12 mouse cellular contexts compared by ENCODE assay signal in the genomic region with DNA sequence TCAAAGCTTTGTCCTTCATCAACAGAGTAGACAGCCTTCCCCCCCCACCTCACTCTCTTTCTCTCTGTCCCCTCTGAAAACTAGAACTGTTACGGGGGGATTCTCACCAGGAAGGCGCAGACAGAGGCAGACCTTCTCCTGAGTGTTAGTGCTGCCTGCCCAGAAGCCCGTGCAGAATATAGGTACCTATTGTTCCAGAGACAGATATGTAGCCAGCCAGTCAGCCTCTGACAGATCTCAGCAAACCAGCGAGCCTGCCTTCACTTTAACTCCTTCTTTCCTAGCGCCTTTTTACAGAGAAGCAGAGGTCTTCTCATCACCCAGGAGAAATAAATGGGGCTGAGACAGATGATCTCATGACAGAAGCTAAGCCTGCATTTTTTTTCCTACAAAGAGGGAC.
DNase-seq lines count a peak whose midpoint lies in the region; ATAC-seq and TF ChIP-seq lines count a peak whose summit lies in the region.
"Had no signal": no experiment of that assay in that cellular context is flagged by ENCODE, and none has a peak within 500 bp of the region (broad histone marks: within the 10 kb centered on the region; RNA-seq: fewer than 3 reads in every experiment).

No protein-coding gene starts in this region.

- WGBS in kidney, postnatal 0 days, result 40% methylated on average over 5 of the region's 5 CpGs
- 26% methylated on average over 5 of the region's 5 CpGs for whole genome bisulfite sequencing in embryonic facial prominence, embryonic 14.5 days
- WGBS in hindbrain, postnatal 0 days, result 11% methylated on average over 5 of the region's 5 CpGs
- 6% methylated on average over 5 of the region's 5 CpGs for WGBS in neural tube, embryonic 14.5 days
- WGBS in lung, postnatal 0 days, result 23% methylated on average over 5 of the region's 5 CpGs

- H3K4me2 ChIP-seq in kidney, postnatal 0 days (ENCODE audit: low read length), result 0 out of 2 replicates have a peak overlapping the region, but pooled peaks have one; percentile 21
- peak overlapping the region; percentile 19 for H3K4me2 ChIP-seq in embryonic facial prominence, embryonic 14.5 days (ENCODE audit: low read depth, low read length)
- peak overlapping the region; percentile 72 for H3K4me2 ChIP-seq in hindbrain, postnatal 0 days (ENCODE audit: low read depth, low read length)
- H3K4me2 ChIP-seq in neural tube, embryonic 14.5 days (ENCODE audit: low read depth, low read length), result peak overlapping the region; percentile 55; the same call in 1 of the 2 replicates
- no peak overlapping the region for H3K4me2 ChIP-seq in lung, postnatal 0 days (replicated peaks; ENCODE audit: low read depth, low read length)

- H3K36me3 ChIP-seq in kidney, postnatal 0 days (ENCODE audit: insufficient read depth, low read length), result no peaks in the 10 kb centered on the region
- H3K36me3 ChIP-seq in embryonic facial prominence, embryonic 14.5 days (ENCODE audit: control insufficient read depth, insufficient read depth, low read length), result no peaks in the 10 kb centered on the region
- H3K36me3 ChIP-seq in hindbrain, postnatal 0 days (ENCODE audit: insufficient read depth, low read length), result no peaks in the 10 kb centered on the region
- H3K36me3 ChIP-seq in neural tube, embryonic 14.5 days (ENCODE audit: control insufficient read depth, insufficient read depth, low read length), result no peaks in the 10 kb centered on the region
- no peaks in the 10 kb centered on the region for H3K36me3 ChIP-seq in lung, postnatal 0 days (ENCODE audit: insufficient read depth, low read length)

- DNase-seq in kidney, postnatal 0 days (ENCODE audit: low spot score), result no peak
- no peak for DNase-seq in kidney, adult 8-10 months
- DNase-seq in embryonic facial prominence, embryonic 14.5 days (ENCODE audit: low spot score), result peak; percentile 15
- peak; percentile 68 for DNase-seq in hindbrain, postnatal 0 days (ENCODE audit: low spot score)
- DNase-seq in adrenal gland, postnatal 25 days, result no peak
- no peak for DNase-seq in lung, postnatal 0 days (ENCODE audit: low spot score)
- no peak for DNase-seq in layer of hippocampus, postnatal 10 days (ENCODE audit: low spot score in 2 of 2)
- DNase-seq: heart, postnatal 36 days; layer of hippocampus, adult 9-11 months; thymus, postnatal 36 days had no signal

- no peak for ATAC-seq in kidney, postnatal 0 days (replicated peaks; ENCODE audit: low FRiP score, low read depth)
- no peak for ATAC-seq in embryonic facial prominence, embryonic 14.5 days (ENCODE audit: low read depth)
- peak; percentile 71 for ATAC-seq in hindbrain, postnatal 0 days
- ATAC-seq in neural tube, embryonic 14.5 days (ENCODE audit: low read depth), result peak; percentile 83
- no peak for ATAC-seq in lung, postnatal 0 days
- ATAC-seq: activated CD4-positive, CD25-positive, alpha-beta regulatory T cell, adult 4 months had no signal

- no peak overlapping the region for H3K9ac ChIP-seq in kidney, postnatal 0 days (ENCODE audit: low read depth, low read length)
- no peak overlapping the region for H3K9ac ChIP-seq in embryonic facial prominence, embryonic 14.5 days (ENCODE audit: low read depth, low read length)
- H3K9ac ChIP-seq in hindbrain, postnatal 0 days (replicated peaks; ENCODE audit: low read length), result peak overlapping the region; percentile 88
- peak overlapping the region; percentile 94 for H3K9ac ChIP-seq in neural tube, embryonic 14.5 days (replicated peaks; ENCODE audit: low read depth, low read length)
- no peak overlapping the region for H3K9ac ChIP-seq in lung, postnatal 0 days (replicated peaks; ENCODE audit: low read depth)

- TF ChIP-seq EP300 in lung, postnatal 0 days (IDR thresholded peaks at IDR 0.05), result no peak

- H3K9me3 ChIP-seq in kidney, postnatal 0 days (replicated peaks; ENCODE audit: low read length), result no peaks in the 10 kb centered on the region
- no peaks in the 10 kb centered on the region for H3K9me3 ChIP-seq in embryonic facial prominence, embryonic 14.5 days (ENCODE audit: control insufficient read depth, low read length)
- H3K9me3 ChIP-seq in hindbrain, postnatal 0 days (ENCODE audit: low read length), result no peaks in the 10 kb centered on the region
- no peaks in the 10 kb centered on the region for H3K9me3 ChIP-seq in neural tube, embryonic 14.5 days (ENCODE audit: control insufficient read depth, low read length)
- H3K9me3 ChIP-seq in lung, postnatal 0 days (ENCODE audit: low read length), result no peaks in the 10 kb centered on the region

- no peaks in the 10 kb centered on the region for H3K27me3 ChIP-seq in kidney, postnatal 0 days (ENCODE audit: insufficient read depth, low read length)
- peaks cover 26% of the 10 kb centered on the region for H3K27me3 ChIP-seq in embryonic facial prominence, embryonic 14.5 days (replicated peaks; ENCODE audit: control insufficient read depth, insufficient read depth, low read length)
- no peaks in the 10 kb centered on the region for H3K27me3 ChIP-seq in hindbrain, postnatal 0 days (ENCODE audit: insufficient read depth, low read length)
- no peaks in the 10 kb centered on the region for H3K27me3 ChIP-seq in neural tube, embryonic 14.5 days (ENCODE audit: control insufficient read depth, insufficient read depth, low read length)
- peaks cover 4% of the 10 kb centered on the region; the same call in 1 of the 2 replicates for H3K27me3 ChIP-seq in lung, postnatal 0 days (replicated peaks; ENCODE audit: insufficient read depth, low read length)

- no peak for TF ChIP-seq CTCF in kidney, postnatal 0 days (IDR thresholded peaks at IDR 0.05; ENCODE audit: low read depth)
- TF ChIP-seq CTCF in hindbrain, postnatal 0 days (IDR thresholded peaks at IDR 0.05; ENCODE audit: low read depth), result no peak
- no peak for TF ChIP-seq CTCF in lung, postnatal 0 days (IDR thresholded peaks at IDR 0.05)

- no peaks in the 10 kb centered on the region for H3K4me1 ChIP-seq in kidney, postnatal 0 days (replicated peaks; ENCODE audit: insufficient read depth, low read length)
- peaks cover 10% of the 10 kb centered on the region; the same call in 1 of the 2 replicates for H3K4me1 ChIP-seq in embryonic facial prominence, embryonic 14.5 days (ENCODE audit: control insufficient read depth, insufficient read depth, low read length)
- H3K4me1 ChIP-seq in hindbrain, postnatal 0 days (ENCODE audit: insufficient read depth, low read length), result no peaks in the 10 kb centered on the region
- 0 out of 2 replicates have a peak, but pooled peaks cover 8% of the 10 kb centered on the region for H3K4me1 ChIP-seq in neural tube, embryonic 14.5 days (ENCODE audit: control insufficient read depth, insufficient read depth, low read length)
- peaks cover 7% of the 10 kb centered on the region; the same call in 1 of the 2 replicates for H3K4me1 ChIP-seq in lung, postnatal 0 days (ENCODE audit: insufficient read depth, low read depth, low read length)

- no peak overlapping the region for H3K4me3 ChIP-seq in kidney, postnatal 0 days (replicated peaks; ENCODE audit: low read depth, low read length)
- H3K4me3 ChIP-seq in embryonic facial prominence, embryonic 14.5 days (ENCODE audit: low read depth, low read length), result peak overlapping the region; percentile 19; the same call in 1 of the 2 replicates
- peak overlapping the region; percentile 67 for H3K4me3 ChIP-seq in hindbrain, postnatal 0 days (ENCODE audit: low read length)
- peak overlapping the region; percentile 70 for H3K4me3 ChIP-seq in neural tube, embryonic 14.5 days (ENCODE audit: low read depth, low read length)
- no peak overlapping the region for H3K4me3 ChIP-seq in lung, postnatal 0 days (ENCODE audit: low read depth, low read length)

- H3K27ac ChIP-seq in kidney, postnatal 0 days, result no peak overlapping the region
- no peak overlapping the region for H3K27ac ChIP-seq in embryonic facial prominence, embryonic 14.5 days (replicated peaks; ENCODE audit: low read depth, low read length)
- H3K27ac ChIP-seq in hindbrain, postnatal 0 days, result peak overlapping the region; percentile 89
- peak overlapping the region; percentile 85 for H3K27ac ChIP-seq in neural tube, embryonic 14.5 days (ENCODE audit: low read depth, low read length)
- H3K27ac ChIP-seq in lung, postnatal 0 days (ENCODE audit: low read length), result no peak overlapping the region

Comparison
In these comparisons a context has a peak if more than half of its experiments do, and no peak if none do; other contexts are left out.
1. ATAC-seq: peak in hindbrain, postnatal 0 days (single experiment) and neural tube, embryonic 14.5 days (single experiment); none in kidney, postnatal 0 days (single experiment), embryonic facial prominence, embryonic 14.5 days (single experiment) and lung, postnatal 0 days (single experiment).
2. DNase-seq: peak in embryonic facial prominence, embryonic 14.5 days (single experiment) and hindbrain, postnatal 0 days (single experiment); none in kidney, postnatal 0 days (single experiment), kidney, adult 8-10 months (0 of 2), adrenal gland, postnatal 25 days (single experiment), lung, postnatal 0 days (single experiment) and layer of hippocampus, postnatal 10 days (0 of 2).
3. H3K27ac ChIP-seq: peak in hindbrain, postnatal 0 days (single experiment) and neural tube, embryonic 14.5 days (single experiment); none in kidney, postnatal 0 days (single experiment), embryonic facial prominence, embryonic 14.5 days (single experiment) and lung, postnatal 0 days (single experiment).
4. H3K4me3 ChIP-seq: peak in embryonic facial prominence, embryonic 14.5 days (single experiment), hindbrain, postnatal 0 days (single experiment) and neural tube, embryonic 14.5 days (single experiment); none in kidney, postnatal 0 days (single experiment) and lung, postnatal 0 days (single experiment).
5. H3K9ac ChIP-seq: peak in hindbrain, postnatal 0 days (single experiment) and neural tube, embryonic 14.5 days (single experiment); none in kidney, postnatal 0 days (single experiment), embryonic facial prominence, embryonic 14.5 days (single experiment) and lung, postnatal 0 days (single experiment).